Mouse (Mus musculus) limb, embryonic 11.5 days (tissue): ENCODE results near the gene Cd7. TPM values are rescaled to one million over a fixed set of nuclear protein-coding genes. Genes with fewer than 3 reads are reported as not detected.

Source experiments
- ATAC-seq: fragments of 200-750 bp; cut with Nextera tagmentation; 2 replicates; pipeline ENCODE4 v1.8.0; 2017; ENCODE audit warnings: low read depth; ENCODE audit not compliant: insufficient number of reproducible peaks, low FRiP score, low TSS enrichment
- DNase-seq: peaks from one replicate; pipeline ENCODE4 v3.0.0-alpha.2; 2015; ENCODE audit warnings: low spot score
- H3K27ac ChIP-seq: fragments of 300-500 bp; sonication (generic); replicated peaks from 2 replicates; pipeline ENCODE4 v1.5.1; 2014; ENCODE audit warnings: low read depth, mild to moderate bottlenecking, low read length
- H3K27me3 ChIP-seq: fragments of 300-500 bp; sonication (generic); 2 replicates; pipeline ENCODE4 v1.6.1; 2014; ENCODE audit warnings: mild to moderate bottlenecking, low read length, mixed read lengths; ENCODE audit not compliant: control insufficient read depth, insufficient read depth
- H3K36me3 ChIP-seq: fragments of 300-500 bp; sonication (generic); 2 replicates; pipeline ENCODE4 v1.6.1; 2014; ENCODE audit warnings: mild to moderate bottlenecking, low read length, moderate library complexity, mixed read lengths; ENCODE audit not compliant: control insufficient read depth, insufficient read depth
- H3K4me1 ChIP-seq: fragments of 300-500 bp; sonication (generic); 2 replicates; pipeline ENCODE4 v1.6.1; 2014; ENCODE audit warnings: low read length, mixed read lengths; ENCODE audit not compliant: control insufficient read depth, insufficient read depth
- H3K4me2 ChIP-seq: fragments of 300-500 bp; sonication (generic); 2 replicates; pipeline ENCODE4 v1.6.1; 2014; ENCODE audit warnings: low read depth, mild to moderate bottlenecking, moderate library complexity; ENCODE audit not compliant: severe bottlenecking
- H3K4me3 ChIP-seq: fragments of 300-500 bp; sonication (generic); 2 replicates; pipeline ENCODE4 v1.5.1; 2014; ENCODE audit warnings: low read depth, low read length
- H3K9ac ChIP-seq: fragments of 300-500 bp; sonication (generic); 2 replicates; pipeline ENCODE4 v1.6.1; 2014; ENCODE audit warnings: mild to moderate bottlenecking, low read length
- H3K9me3 ChIP-seq: fragments of 300-500 bp; sonication (generic); 2 replicates; pipeline ENCODE4 v1.6.1; 2016; ENCODE audit warnings: low read length; ENCODE audit not compliant: control insufficient read depth
- WGBS: fragments of 180-500 bp; shearing (Covaris S2); extraction: QIAGEN DNeasy Blood & Tissue Kit; methylation state at CpG from one replicate; pipeline ENCODE4 v1.1.7; 2014; 5-methylcytosine and 5-hydroxymethylcytosine counted together
- polyA plus RNA-seq: library from polyadenylated mRNA; unstranded; fragments of >200 nt; fragmentation: Nextera tagmentation; extraction: Ambion mirVana; gene quantifications from 2 replicates; pipeline ENCODE4 v1.2.1, GENCODE M21; 2014

Gene Cd7
- polyA plus RNA-seq, 1 experiment from 2014 or later: not detected

DNA sequence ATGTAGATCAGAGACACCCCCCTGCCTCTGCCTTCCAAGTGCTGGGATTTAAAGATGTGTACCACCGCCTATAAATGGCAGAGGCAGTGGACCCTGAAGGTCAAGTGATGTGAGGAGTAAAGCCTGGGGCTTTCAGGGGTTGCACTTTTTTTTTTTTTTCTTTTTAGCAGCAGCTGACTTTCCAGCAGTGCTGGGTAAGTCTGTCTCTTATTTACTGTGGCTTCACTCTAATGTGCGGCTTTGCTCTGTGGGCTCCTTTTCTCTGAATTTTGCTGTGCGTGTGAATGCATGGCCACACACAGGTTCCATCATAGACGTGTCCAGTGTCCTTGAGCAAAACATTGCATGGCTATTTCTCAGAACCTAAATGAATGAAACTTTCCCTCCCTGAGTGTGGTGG is 2.4 kb upstream of the Cd7 start:
- Histone ChIP-seq H3K36me3 (no peaks in the 10 kb centered on the region), H3K27ac (no peak overlapping the region), H3K27me3 (no peaks in the 10 kb centered on the region), H3K9me3 (no peaks in the 10 kb centered on the region), H3K4me2 (no peak overlapping the region), H3K4me1 (no peaks in the 10 kb centered on the region), H3K9ac (no peak overlapping the region), H3K4me3 (no peak overlapping the region)
- WGBS: 75% methylated on average over 4 of the region's 4 CpGs
- DNase-seq (no peak), ATAC-seq (no peak)

DNA sequence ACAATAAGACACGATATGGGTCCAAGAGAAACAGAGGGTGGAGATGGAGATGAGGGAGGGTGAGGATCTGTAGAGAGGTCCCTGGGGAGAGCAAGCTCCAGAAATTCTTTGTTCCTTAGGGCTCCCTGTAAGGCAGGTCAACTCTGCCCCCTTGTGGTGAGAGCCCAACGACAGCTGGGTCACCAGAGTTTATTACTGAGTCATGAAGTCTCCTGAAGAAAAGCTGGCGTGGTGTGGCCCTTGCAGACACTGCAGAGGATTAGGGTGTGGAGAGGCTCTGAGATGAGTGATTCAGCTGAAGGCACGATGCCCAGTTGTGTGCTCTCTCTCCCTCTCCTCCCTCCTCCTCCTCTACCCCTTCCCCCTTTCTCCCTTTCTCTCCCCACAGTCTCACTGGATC is 2.0 kb upstream of the Cd7 start:
- Histone ChIP-seq H3K4me2 (no peak overlapping the region), H3K9ac (no peak overlapping the region), H3K27ac (no peak overlapping the region), H3K9me3 (no peaks in the 10 kb centered on the region), H3K4me3 (no peak overlapping the region), H3K4me1 (no peaks in the 10 kb centered on the region), H3K27me3 (no peaks in the 10 kb centered on the region), H3K36me3 (no peaks in the 10 kb centered on the region)
- DNase-seq (peak; percentile 88), ATAC-seq (no peak)
- 8% methylated on average over 4 of the region's 4 CpGs for WGBS

GRCm38 (mm10) chr11:121038366-121039240 is 615 bp downstream of the Cd7 start:
- WGBS: 86% methylated on average over 11 of the region's 11 CpGs
- no peaks in the 10 kb centered on the region for H3K36me3 ChIP-seq
- ATAC-seq: no peak
- no peak for DNase-seq
- no peak overlapping the region for H3K4me3 ChIP-seq
- no peaks in the 10 kb centered on the region for H3K4me1 ChIP-seq
- H3K9me3 ChIP-seq: no peaks in the 10 kb centered on the region
- no peak overlapping the region for H3K9ac ChIP-seq
- no peaks in the 10 kb centered on the region for H3K27me3 ChIP-seq
- H3K27ac ChIP-seq: no peak overlapping the region
- H3K4me2 ChIP-seq: no peak overlapping the region

DNA sequence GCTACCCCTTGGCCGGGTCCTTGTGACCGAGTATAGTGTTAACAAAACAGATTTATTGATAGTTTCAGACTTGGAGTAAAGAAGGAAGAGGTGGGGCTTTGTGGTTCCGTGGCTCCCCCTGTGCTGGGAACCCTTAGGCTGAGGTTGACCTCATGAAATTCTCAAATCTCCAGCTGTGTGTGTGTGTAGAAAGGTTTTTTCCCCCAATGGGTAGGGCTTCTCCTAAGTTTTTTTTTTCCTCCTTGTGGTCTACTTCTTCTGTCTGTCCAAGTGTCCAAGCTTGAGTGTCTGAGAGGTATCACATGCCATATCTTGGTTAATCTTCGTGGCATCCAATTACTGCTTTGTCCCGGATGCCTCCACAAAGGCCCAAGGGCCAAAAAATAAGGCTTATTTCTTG is 6.1 kb downstream of the Cd7 start:
- Histone ChIP-seq H3K4me2 (no peak overlapping the region), H3K9me3 (no peaks in the 10 kb centered on the region), H3K4me3 (no peak overlapping the region), H3K4me1 (no peaks in the 10 kb centered on the region), H3K27ac (no peak overlapping the region), H3K36me3 (no peaks in the 10 kb centered on the region), H3K9ac (no peak overlapping the region), H3K27me3 (no peaks in the 10 kb centered on the region)
- WGBS: 88% methylated on average over 5 of the region's 5 CpGs
- DNase-seq (no peak), ATAC-seq (no peak)

GRCm38 (mm10) chr11:121027259-121027658 is 12.0 kb downstream of the Cd7 start:
- Histone ChIP-seq H3K4me3 (no peak overlapping the region), H3K36me3 (no peaks in the 10 kb centered on the region), H3K4me2 (no peak overlapping the region), H3K4me1 (no peaks in the 10 kb centered on the region), H3K9me3 (no peaks in the 10 kb centered on the region), H3K9ac (no peak overlapping the region), H3K27me3 (no peaks in the 10 kb centered on the region), H3K27ac (no peak overlapping the region)
- no peak for ATAC-seq
- DNase-seq: no peak
- 88% methylated on average over 7 of the region's 7 CpGs for WGBS

DNA sequence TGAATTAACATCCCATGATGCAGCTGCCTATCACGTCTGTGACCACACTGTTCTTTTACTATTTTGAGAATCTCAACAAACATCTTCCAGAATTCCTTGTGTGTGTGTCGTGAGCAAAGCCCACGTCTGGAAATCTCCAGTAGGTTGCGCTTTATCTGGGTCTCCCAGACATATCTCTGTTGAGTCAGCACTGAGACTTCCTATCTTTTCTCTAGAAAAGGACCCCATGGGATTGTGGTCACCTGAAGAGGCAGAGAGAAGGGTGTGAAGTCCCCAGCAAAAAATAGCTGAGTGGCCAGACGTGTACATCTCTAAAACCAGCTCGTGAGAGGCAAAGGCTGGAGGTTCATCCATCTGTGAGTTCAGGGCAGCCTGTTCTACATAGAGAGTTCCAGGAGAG is 15.1 kb downstream of the Cd7 start:
- DNase-seq (no peak), ATAC-seq (no peak)
- H3K9ac ChIP-seq: no peak overlapping the region
- H3K4me2 ChIP-seq: no peak overlapping the region
- 74% methylated on average over 6 of the region's 6 CpGs for WGBS
- H3K27me3 ChIP-seq: no peaks in the 10 kb centered on the region
- H3K4me3 ChIP-seq: no peak overlapping the region
- no peaks in the 10 kb centered on the region for H3K9me3 ChIP-seq
- H3K27ac ChIP-seq: no peak overlapping the region
- no peaks in the 10 kb centered on the region for H3K4me1 ChIP-seq
- H3K36me3 ChIP-seq: no peaks in the 10 kb centered on the region

GRCm38 (mm10) chr11:121019501-121019900 is 19.7 kb downstream of the Cd7 start:
- Histone ChIP-seq H3K4me1 (no peaks in the 10 kb centered on the region), H3K27me3 (no peaks in the 10 kb centered on the region), H3K9ac (no peak overlapping the region), H3K9me3 (no peaks in the 10 kb centered on the region), H3K4me2 (no peak overlapping the region), H3K36me3 (no peaks in the 10 kb centered on the region), H3K27ac (no peak overlapping the region), H3K4me3 (no peak overlapping the region)
- DNase-seq (no peak), ATAC-seq (no peak)
- 82% methylated on average over 5 of the region's 5 CpGs for WGBS

GRCm38 (mm10) chr11:121017703-121018102 is 21.5 kb downstream of the Cd7 start:
- peak; percentile 73 for DNase-seq
- 0 out of 2 replicates have a peak, but pooled peaks have one; percentile 44 for ATAC-seq
- H3K9ac ChIP-seq: no peak overlapping the region
- no peak overlapping the region for H3K4me2 ChIP-seq
- no peaks in the 10 kb centered on the region for H3K36me3 ChIP-seq
- no peaks in the 10 kb centered on the region for H3K9me3 ChIP-seq
- 34% methylated on average over 3 of the region's 3 CpGs for WGBS
- H3K4me1 ChIP-seq: no peaks in the 10 kb centered on the region
- no peak overlapping the region for H3K27ac ChIP-seq
- H3K4me3 ChIP-seq: no peak overlapping the region
- H3K27me3 ChIP-seq: no peaks in the 10 kb centered on the region

GRCm38 (mm10) chr11:121015472-121015871 is 23.7 kb downstream of the Cd7 start:
- H3K4me1 ChIP-seq: no peaks in the 10 kb centered on the region
- 64% methylated on average over 6 of the region's 6 CpGs for WGBS
- H3K4me3 ChIP-seq: no peak overlapping the region
- no peaks in the 10 kb centered on the region for H3K9me3 ChIP-seq
- no peak for ATAC-seq
- H3K27me3 ChIP-seq: no peaks in the 10 kb centered on the region
- DNase-seq: no peak
- H3K4me2 ChIP-seq: no peak overlapping the region
- H3K27ac ChIP-seq: no peak overlapping the region
- H3K36me3 ChIP-seq: no peaks in the 10 kb centered on the region
- no peak overlapping the region for H3K9ac ChIP-seq
